Mouse (Mus musculus) small intestine, adult 10 weeks (tissue): Measurements from ENCODE around the gene Fkbp7. TPM values are rescaled to one million over a fixed set of nuclear protein-coding genes. Genes with fewer than 3 reads are reported as not detected.

ENCODE experiments used
- polyA plus RNA-seq: library from polyadenylated mRNA; stranded (reverse); fragments of 350-450 nt; fragmentation: Illumina TruSeq; extraction: RNeasy Lipid Tissue Mini Kit (QIAGEN cat#74804); gene quantifications from one replicate; pipeline ENCODE4 v1.2.3, GENCODE M21; 2014; ENCODE audit warnings: low replicate concordance

Gene Fkbp7
- 27.0 TPM for polyA plus RNA-seq

GRCm38 (mm10) chr2:76672966-76673392, at the start of gene Fkbp7:
Gene Fkbp7, minus strand, starts transcription at chr2:76673116.

GRCm38 (mm10) chr2:76674725-76675427, 2.0 kb upstream of the Fkbp7 start, which contains the start of gene Plekha3:
Gene Plekha3, plus strand, starts transcription at chr2:76675281.

GRCm38 (mm10) chr2:76647883-76648570, 24.9 kb downstream of the Fkbp7 start, which contains the start of the genes Prkra and Pjvk:
Gene Prkra, minus strand, starts transcription at chr2:76648015.
Gene Pjvk, plus strand, starts transcription at chr2:76648476.

Other genes starting within 250 kb of the Fkbp7 start
- gene Prkra, start 25.1 kb downstream of the Fkbp7 start, polyA plus RNA-seq, result 47.2 TPM
- not detected for gene Pjvk, start 24.6 kb downstream of the Fkbp7 start, polyA plus RNA-seq
- gene Plekha3, start 2.2 kb upstream of the Fkbp7 start, polyA plus RNA-seq, result 58.2 TPM